Comparison of ENCODE assay signal across 9 mouse cellular contexts in the genomic region with DNA sequence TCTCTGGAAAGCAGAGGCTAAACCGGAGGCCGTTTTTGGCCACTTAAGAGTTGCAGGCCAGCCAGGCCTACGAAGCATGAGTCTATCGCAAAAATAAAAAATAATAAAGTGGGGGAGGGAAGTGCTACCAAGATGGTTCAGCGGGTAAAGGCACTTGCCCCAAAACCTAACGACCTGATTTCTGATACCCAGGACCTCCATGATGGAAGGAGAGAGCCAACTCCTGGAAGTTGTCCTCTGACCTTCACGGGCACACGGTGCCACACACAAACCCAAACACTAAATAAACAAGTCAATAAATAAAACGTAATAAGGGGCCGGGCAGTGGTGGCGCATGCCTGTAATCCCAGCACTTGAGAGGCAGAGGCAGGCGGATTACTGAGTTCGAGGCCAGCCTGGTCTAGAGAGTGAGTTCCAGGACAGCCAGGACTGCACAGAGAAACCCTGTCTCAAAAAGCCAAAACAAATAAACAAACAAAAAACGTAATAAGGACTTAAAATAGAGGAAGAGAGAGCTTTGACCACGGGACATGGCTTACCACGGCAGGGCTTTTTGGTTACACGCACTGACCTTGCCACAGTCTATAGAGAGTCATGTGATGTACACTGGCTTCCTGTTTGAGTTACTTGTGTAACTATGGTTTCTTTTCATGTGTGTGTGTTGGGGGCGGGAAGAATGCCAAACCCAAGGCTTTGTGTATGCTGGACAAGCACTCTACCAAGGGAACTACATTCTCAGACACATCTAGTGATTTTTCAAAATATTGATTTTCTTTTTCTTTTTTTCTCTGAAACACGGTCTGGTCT. TPM values are rescaled to one million over a fixed set of nuclear protein-coding genes. Genes with fewer than 3 reads are reported as not detected.
DNase-seq lines count a peak whose midpoint lies in the region; ATAC-seq lines count a peak whose summit lies in the region.
"Had no signal": no experiment of that assay in that cellular context is flagged by ENCODE, and none has a peak within 500 bp of the region (broad histone marks: within the 10 kb centered on the region; RNA-seq: fewer than 3 reads in every experiment).

No protein-coding gene starts in this region.

- H3K27ac ChIP-seq in hindbrain, embryonic 10.5 days: no peak overlapping the region
- H3K27ac ChIP-seq in hindbrain, embryonic 11.5 days (ENCODE audit: low read depth, low read length): no peak overlapping the region
- H3K27ac ChIP-seq in embryonic facial prominence, embryonic 11.5 days (replicated peaks; ENCODE audit: low read depth, low read length): no peak overlapping the region
- peak overlapping the region; percentile 69; the same call in 1 of the 2 replicates for H3K27ac ChIP-seq in intestine, embryonic 14.5 days (ENCODE audit: low read depth)

- DNase-seq in hindbrain, embryonic 10.5 days (ENCODE audit: low spot score): no peak
- no peak for DNase-seq in hindbrain, embryonic 11.5 days (ENCODE audit: low spot score)
- no peak for DNase-seq in embryonic facial prominence, embryonic 11.5 days (ENCODE audit: low spot score)
- no peak for DNase-seq in intestine, embryonic 14.5 days (ENCODE audit: low spot score)
- DNase-seq in urinary bladder, adult 18-20 months (ENCODE audit: low spot score in 2 of 2): no peak
- DNase-seq in left cerebral cortex, adult 8-10 months (ENCODE audit: low spot score in 2 of 2): no peak
- DNase-seq in frontal cortex, postnatal 25 days (ENCODE audit: low spot score in 2 of 2): no peak

- 76% methylated on average over 19 of the region's 19 CpGs for WGBS in hindbrain, embryonic 10.5 days
- WGBS in hindbrain, embryonic 11.5 days: 73% methylated on average over 19 of the region's 19 CpGs
- 77% methylated on average over 19 of the region's 19 CpGs for WGBS in embryonic facial prominence, embryonic 11.5 days
- WGBS in intestine, embryonic 14.5 days: 76% methylated on average over 19 of the region's 19 CpGs

- peaks cover 4% of the 10 kb centered on the region; the same call in 1 of the 2 replicates for H3K9me3 ChIP-seq in hindbrain, embryonic 10.5 days
- H3K9me3 ChIP-seq in hindbrain, embryonic 11.5 days (ENCODE audit: control insufficient read depth, low read length): no peaks in the 10 kb centered on the region
- no peaks in the 10 kb centered on the region for H3K9me3 ChIP-seq in embryonic facial prominence, embryonic 11.5 days (replicated peaks; ENCODE audit: control insufficient read depth, low read length)
- no peaks in the 10 kb centered on the region for H3K9me3 ChIP-seq in intestine, embryonic 14.5 days (ENCODE audit: control insufficient read depth, low read length)
- peaks cover 3% of the 10 kb centered on the region; the same call in 1 of the 2 replicates for H3K9me3 ChIP-seq in megakaryocyte, embryonic 14.5 days

- peaks cover 26% of the 10 kb centered on the region for H3K4me1 ChIP-seq in hindbrain, embryonic 10.5 days (replicated peaks)
- no peaks in the 10 kb centered on the region; the same call in 1 of the 2 replicates for H3K4me1 ChIP-seq in hindbrain, embryonic 11.5 days (replicated peaks; ENCODE audit: control insufficient read depth, insufficient read depth, low read length)
- no peaks in the 10 kb centered on the region; the same call in 1 of the 2 replicates for H3K4me1 ChIP-seq in embryonic facial prominence, embryonic 11.5 days (ENCODE audit: control insufficient read depth, insufficient read depth, low read length)
- peaks cover 34% of the 10 kb centered on the region for H3K4me1 ChIP-seq in intestine, embryonic 14.5 days (replicated peaks; ENCODE audit: control insufficient read depth, insufficient read depth, low read length)
- peaks cover 60% of the 10 kb centered on the region for H3K4me1 ChIP-seq in megakaryocyte, embryonic 14.5 days

- H3K4me3 ChIP-seq in hindbrain, embryonic 10.5 days: peak overlapping the region; percentile 62; the same call in 1 of the 2 replicates
- H3K4me3 ChIP-seq in hindbrain, embryonic 11.5 days (ENCODE audit: low read depth, low read length): no peak overlapping the region
- H3K4me3 ChIP-seq in embryonic facial prominence, embryonic 11.5 days (ENCODE audit: low read depth, low read length): peak overlapping the region; percentile 47; the same call in 1 of the 2 replicates
- peak overlapping the region; percentile 38 for H3K4me3 ChIP-seq in intestine, embryonic 14.5 days (ENCODE audit: low read depth, low read length)
- H3K4me3 ChIP-seq in megakaryocyte, embryonic 14.5 days (replicated peaks): peak overlapping the region; percentile 94

- no peaks in the 10 kb centered on the region for H3K36me3 ChIP-seq in hindbrain, embryonic 10.5 days
- no peaks in the 10 kb centered on the region for H3K36me3 ChIP-seq in hindbrain, embryonic 11.5 days (ENCODE audit: control insufficient read depth, insufficient read depth, low read length)
- no peaks in the 10 kb centered on the region for H3K36me3 ChIP-seq in embryonic facial prominence, embryonic 11.5 days (replicated peaks; ENCODE audit: control insufficient read depth, insufficient read depth, low read depth, low read length)
- no peaks in the 10 kb centered on the region for H3K36me3 ChIP-seq in intestine, embryonic 14.5 days (ENCODE audit: control insufficient read depth, insufficient read depth, low read length)
- peaks cover 5% of the 10 kb centered on the region for H3K36me3 ChIP-seq in megakaryocyte, embryonic 14.5 days (replicated peaks; ENCODE audit: low read length)

- ATAC-seq in hindbrain, embryonic 11.5 days (ENCODE audit: low FRiP score): no peak
- no peak for ATAC-seq in embryonic facial prominence, embryonic 11.5 days (replicated peaks; ENCODE audit: insufficient number of reproducible peaks, low FRiP score, low TSS enrichment, low read depth)
- no peak for ATAC-seq in intestine, embryonic 14.5 days (replicated peaks; ENCODE audit: low FRiP score, low TSS enrichment, low read depth)
- ATAC-seq: Patski had no signal

- H3K27me3 ChIP-seq in hindbrain, embryonic 10.5 days (ENCODE audit: insufficient read depth, poor library complexity, severe bottlenecking): peaks cover 64% of the 10 kb centered on the region
- peaks cover 20% of the 10 kb centered on the region for H3K27me3 ChIP-seq in hindbrain, embryonic 11.5 days (ENCODE audit: control insufficient read depth, insufficient read depth, low read length)
- H3K27me3 ChIP-seq in embryonic facial prominence, embryonic 11.5 days (ENCODE audit: control insufficient read depth, insufficient read depth, low read length): peaks cover 2% of the 10 kb centered on the region; the same call in 1 of the 2 replicates
- H3K27me3 ChIP-seq in intestine, embryonic 14.5 days (replicated peaks; ENCODE audit: control insufficient read depth, insufficient read depth, low read length): no peaks in the 10 kb centered on the region
- no peaks in the 10 kb centered on the region for H3K27me3 ChIP-seq in megakaryocyte, embryonic 14.5 days (replicated peaks)
- H3K27me3 ChIP-seq: Patski had no signal

- no peak overlapping the region for H3K9ac ChIP-seq in hindbrain, embryonic 11.5 days (ENCODE audit: low read depth, low read length)
- H3K9ac ChIP-seq in embryonic facial prominence, embryonic 11.5 days (replicated peaks; ENCODE audit: low read length): peak overlapping the region; percentile 74; the same call in 1 of the 2 replicates
- H3K9ac ChIP-seq in intestine, embryonic 14.5 days (ENCODE audit: low read length): peak overlapping the region; percentile 49

- H3K4me2 ChIP-seq in hindbrain, embryonic 11.5 days (replicated peaks; ENCODE audit: low read depth, low read length): no peak overlapping the region; the same call in 1 of the 2 replicates
- no peak overlapping the region; the same call in 1 of the 2 replicates for H3K4me2 ChIP-seq in embryonic facial prominence, embryonic 11.5 days (ENCODE audit: low read depth, low read length)
- peak overlapping the region; percentile 56 for H3K4me2 ChIP-seq in intestine, embryonic 14.5 days (ENCODE audit: low read length)

RNA-seq across cellular contexts. Expression of gene Adgre5, which starts 0.9 kb away (rescaled TPM):
- 6.9 and 9.3 TPM in 2 replicates for polyA plus RNA-seq in hindbrain, embryonic 10.5 days (2016; fragmentation: Nextera tagmentation; extraction: Ambion mirVana)
- polyA plus RNA-seq in hindbrain, embryonic 11.5 days (2014; fragmentation: Nextera tagmentation; extraction: Ambion mirVana): 13.0 and 13.8 TPM in 2 replicates
- polyA plus RNA-seq in embryonic facial prominence, embryonic 11.5 days (2014; fragmentation: Nextera tagmentation; extraction: Ambion mirVana): 19.0 and 22.1 TPM in 2 replicates
- 40.2 and 41.4 TPM in 2 replicates for polyA plus RNA-seq in intestine, embryonic 14.5 days (2014; fragmentation: Nextera tagmentation; extraction: Ambion mirVana)
- 18.7 and 23.5 TPM in 2 replicates for polyA plus RNA-seq in megakaryocyte, embryonic 14.5 days (2012; ENCODE audit: insufficient read depth, low replicate concordance)
- total RNA-seq in left cerebral cortex, adult 8-10 months (2022): 10 to 100 TPM in 1 of 4 experiments, 1 to 10 TPM in 3; 8.3 to 12.2 (median 8.8) TPM

RNA-seq across cellular contexts. Expression of gene Ddx39, which starts 27.1 kb away (rescaled TPM):
- polyA plus RNA-seq in hindbrain, embryonic 10.5 days (2016; fragmentation: Nextera tagmentation; extraction: Ambion mirVana): 253 and 322 TPM in 2 replicates
- polyA plus RNA-seq in hindbrain, embryonic 11.5 days (2014; fragmentation: Nextera tagmentation; extraction: Ambion mirVana): 187 and 205 TPM in 2 replicates
- 191 and 195 TPM in 2 replicates for polyA plus RNA-seq in embryonic facial prominence, embryonic 11.5 days (2014; fragmentation: Nextera tagmentation; extraction: Ambion mirVana)
- 220 and 222 TPM in 2 replicates for polyA plus RNA-seq in intestine, embryonic 14.5 days (2014; fragmentation: Nextera tagmentation; extraction: Ambion mirVana)
- polyA plus RNA-seq in megakaryocyte, embryonic 14.5 days (2012; ENCODE audit: insufficient read depth, low replicate concordance): 7.5 and 18.1 TPM in 2 replicates
- total RNA-seq in left cerebral cortex, adult 8-10 months (2022): 10 to 100 TPM; 14.4 to 18.4 (median 16.3) TPM

RNA-seq across cellular contexts. Expression of gene Pkn1, which starts 43.1 kb away (rescaled TPM):
- polyA plus RNA-seq in hindbrain, embryonic 10.5 days (2016; fragmentation: Nextera tagmentation; extraction: Ambion mirVana): 28.2 and 29.9 TPM in 2 replicates
- polyA plus RNA-seq in hindbrain, embryonic 11.5 days (2014; fragmentation: Nextera tagmentation; extraction: Ambion mirVana): 21.6 and 22.6 TPM in 2 replicates
- polyA plus RNA-seq in embryonic facial prominence, embryonic 11.5 days (2014; fragmentation: Nextera tagmentation; extraction: Ambion mirVana): 20.6 and 21.5 TPM in 2 replicates
- polyA plus RNA-seq in intestine, embryonic 14.5 days (2014; fragmentation: Nextera tagmentation; extraction: Ambion mirVana): 28.5 and 31.5 TPM in 2 replicates
- 73.0 and 95.0 TPM in 2 replicates for polyA plus RNA-seq in megakaryocyte, embryonic 14.5 days (2012; ENCODE audit: insufficient read depth, low replicate concordance)
- 10 to 100 TPM; 52.2 to 66.2 (median 54.8) TPM for total RNA-seq in left cerebral cortex, adult 8-10 months (2022)
